Mouse (Mus musculus) embryonic stem cell, embryonic (primary cell): ENCODE data around the gene A630001G21Rik.

ENCODE experiments used
- CTCF ChIA-PET, 4 experiments: fragments of 300-600 bp in 2 of 4; fragments of 350-600 bp in 2 of 4; sonication (Branson Sonifier 250); formaldehyde crosslinking; loops; one replicate each; lab custom pipeline; 2022; ENCODE audit warnings: inconsistent platforms in 2 of 4; lab: Charles Lee
- POLR2A ChIA-PET, 4 experiments: fragments of 300-600 bp in 2 of 4; fragments of 350-600 bp in 2 of 4; sonication (Branson Sonifier 250); formaldehyde crosslinking; loops; one replicate each; lab custom pipeline; 2022; ENCODE audit warnings: antibody characterized with exemption in 4 of 4, inconsistent platforms in 1 of 4; lab: Charles Lee

Gene A630001G21Rik

DNA sequence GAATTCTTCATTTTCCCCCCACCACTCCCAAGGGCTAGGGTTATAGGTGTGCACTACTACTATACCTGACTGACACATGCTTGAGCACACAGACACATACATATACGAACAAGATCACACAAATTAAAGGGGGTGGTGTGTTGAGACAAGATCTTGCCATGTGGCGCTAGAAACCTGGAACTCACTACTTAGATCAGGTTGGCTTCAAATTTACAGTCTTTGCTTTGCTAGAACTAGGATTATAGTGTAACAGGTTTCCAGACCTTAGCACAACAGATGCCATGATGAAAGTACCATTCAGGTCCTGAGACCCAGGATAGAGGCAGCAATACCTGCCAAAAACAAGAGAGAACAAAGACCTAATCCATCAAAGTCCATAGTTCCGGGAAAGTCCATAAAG lies 13.0 kb upstream of the A630001G21Rik start:
- ChIA-PET CTCF (no interaction called here), POLR2A (interaction anchor here in 1 of 4 experiments (0.6 to 2.2 kb wide), 2 partner anchors 41 to 56 kb away, joined by 3 to 4 read pairs; no protein-coding TSS in a partner anchor)

DNA sequence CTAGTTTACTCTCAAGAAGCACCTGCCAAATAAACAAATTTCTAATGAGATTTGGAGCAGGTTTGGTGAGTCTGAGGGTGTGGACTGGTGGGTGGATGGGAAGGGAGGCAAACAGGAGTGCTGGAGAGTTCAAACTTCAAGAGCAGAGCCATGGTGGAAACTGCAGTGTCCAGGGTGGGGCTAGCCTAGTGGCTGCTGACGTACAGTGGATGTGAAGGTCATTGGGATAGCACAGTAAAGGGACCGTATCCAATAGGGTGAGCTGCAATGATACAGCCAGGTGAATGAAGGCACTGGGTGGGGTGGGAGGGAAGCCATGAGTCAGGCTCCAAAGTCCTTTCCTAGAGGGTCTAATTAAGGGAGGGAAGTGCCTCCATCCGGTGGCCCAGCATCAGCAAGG lies 12.1 kb upstream of the A630001G21Rik start:
- POLR2A ChIA-PET, result interaction anchor here in 2 of 4 experiments (1.2 kb wide), 2 partner anchors 10 to 18 kb away, joined by 3 to 5 read pairs; no protein-coding TSS in a partner anchor
- CTCF ChIA-PET, result no interaction called here

DNA sequence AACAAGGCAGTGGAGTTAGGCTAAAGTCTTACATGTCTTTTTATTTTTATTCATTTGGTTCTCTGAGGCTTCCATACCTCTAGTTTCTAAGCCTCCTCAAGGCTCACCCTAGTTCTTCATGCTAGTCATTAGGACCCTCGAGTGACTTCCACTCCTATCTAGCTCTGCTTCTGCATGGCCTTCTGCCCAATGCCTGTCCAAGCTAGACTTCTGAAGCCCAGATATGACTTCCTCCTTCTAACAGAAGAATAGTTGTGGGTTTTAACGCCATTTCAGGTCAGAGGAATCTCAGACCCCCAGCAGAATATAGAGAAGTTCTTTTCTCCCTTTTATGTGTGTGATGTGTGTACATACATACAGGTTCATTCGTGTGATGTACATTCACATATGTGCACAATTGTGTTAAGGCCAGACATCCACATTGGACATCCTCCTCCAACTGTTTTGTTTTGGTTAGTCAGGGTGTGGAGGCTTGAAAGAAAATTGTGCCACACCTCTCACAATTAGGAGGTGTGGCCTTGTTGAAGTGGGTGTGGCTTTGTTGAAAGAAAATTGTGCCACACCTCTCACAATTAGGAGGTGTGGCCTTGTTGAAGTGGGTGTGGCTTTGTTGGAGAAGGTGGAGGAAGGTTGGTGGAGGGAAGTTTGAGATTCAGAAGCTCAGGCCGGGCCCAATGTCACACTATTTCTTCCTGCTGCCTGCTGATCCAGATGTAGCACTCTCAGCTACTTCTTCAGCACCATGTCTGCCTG lies 1.2 kb upstream of the A630001G21Rik start:
- POLR2A ChIA-PET, result interaction anchor here in 3 of 4 experiments (1.0 to 2.4 kb wide), 7 partner anchors 8 to 280 kb away, joined by 3 to 7 read pairs (median 6); partner anchors contain the start of gene Cab39 (in 3 of the 3)
- CTCF ChIA-PET, result interaction anchor here in 2 of 4 experiments (0.6 to 3.1 kb wide), 3 partner anchors 14 to 225 kb away, joined by 3 to 8 read pairs (median 5); partner anchors contain the start of gene Cab39 (in 1 of the 2)

DNA sequence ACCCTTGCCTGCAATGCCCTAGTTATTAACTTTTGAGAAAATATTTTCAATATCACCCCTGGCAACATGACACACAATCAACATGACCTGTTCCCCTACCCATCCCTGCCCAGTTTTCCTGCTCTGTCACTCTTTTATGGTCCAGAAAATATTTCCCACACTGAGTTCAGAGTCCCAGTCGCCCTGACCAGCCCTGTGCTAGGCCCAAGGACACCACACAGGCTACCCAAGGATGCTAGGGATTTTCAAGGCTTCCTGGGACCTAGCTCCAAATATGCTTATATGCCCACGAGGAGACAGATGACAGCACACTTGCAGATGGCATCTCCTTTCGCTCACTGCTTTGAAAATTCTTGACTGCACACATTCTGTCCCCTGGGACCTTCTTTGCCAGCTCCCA lies 569 bp upstream of the A630001G21Rik start:
- POLR2A ChIA-PET, result interaction anchor here in 3 of 4 experiments (1.0 to 1.9 kb wide), 4 partner anchors 8 to 281 kb away, joined by 3 to 6 read pairs (median 4); partner anchors contain the start of gene Cab39 (in 2 of the 3)
- CTCF ChIA-PET, result interaction anchor here in 1 of 4 experiments (3.1 kb wide), 1 partner anchor 14 kb away, joined by 8 read pairs; the partner anchor contains the start of gene Cab39

DNA sequence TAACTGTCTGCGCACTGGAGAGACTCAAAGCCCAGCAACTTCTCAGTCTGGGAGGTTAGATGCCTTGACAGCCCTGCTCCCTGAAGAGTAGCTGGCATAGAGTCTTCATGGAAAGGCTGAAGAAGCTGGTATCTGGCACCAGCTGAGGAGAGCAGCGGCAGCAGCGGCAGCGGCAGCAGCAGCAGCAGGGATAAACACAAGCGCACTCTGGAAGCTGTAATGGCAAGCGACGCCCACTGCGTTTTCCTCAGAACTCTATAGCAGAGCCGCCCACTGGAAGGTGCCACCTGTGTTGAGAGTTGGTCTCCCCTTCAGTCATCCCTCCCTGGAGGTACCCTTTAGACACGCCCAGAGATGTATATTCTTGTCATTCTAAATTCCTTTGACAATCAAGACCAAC lies 2.3 kb downstream of the A630001G21Rik start:
- ChIA-PET POLR2A (interaction anchor here in 2 of 4 experiments (0.6 to 3.4 kb wide), 3 partner anchors 17 to 40 kb away, joined by 6 to 15 read pairs (median 6); partner anchors contain the start of gene Cab39 (in 2 of the 2)), CTCF (interaction anchor here in 2 of 4 experiments (0.5 to 1.0 kb wide), 3 partner anchors 38 to 1292 kb away, joined by 3 to 4 read pairs (median 3); no protein-coding TSS in a partner anchor)

DNA sequence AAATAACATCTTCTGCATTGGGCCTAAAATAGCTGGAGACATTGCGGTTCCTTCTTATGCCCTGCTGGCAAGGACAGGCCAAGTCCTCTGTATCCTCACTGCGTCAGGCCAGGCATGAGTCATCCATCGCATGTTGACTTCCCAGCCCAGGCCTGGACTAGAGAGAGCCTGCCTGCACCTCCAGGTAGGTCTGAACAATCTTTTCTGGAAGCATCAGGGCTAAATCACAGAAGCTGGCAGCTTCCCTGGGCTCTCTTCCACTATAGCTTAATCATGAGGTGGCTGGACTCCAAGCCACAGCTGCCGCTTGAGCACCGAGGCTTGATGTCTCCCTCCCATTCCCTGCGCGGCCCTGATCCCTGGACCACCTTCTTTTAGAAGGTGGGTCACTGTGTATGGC lies 3.3 kb downstream of the A630001G21Rik start:
- POLR2A ChIA-PET, result interaction anchor here in 2 of 4 experiments (1.3 to 3.4 kb wide), 3 partner anchors 11 to 18 kb away, joined by 3 to 15 read pairs (median 6); partner anchors contain the start of gene Cab39 (in 2 of the 2)

DNA sequence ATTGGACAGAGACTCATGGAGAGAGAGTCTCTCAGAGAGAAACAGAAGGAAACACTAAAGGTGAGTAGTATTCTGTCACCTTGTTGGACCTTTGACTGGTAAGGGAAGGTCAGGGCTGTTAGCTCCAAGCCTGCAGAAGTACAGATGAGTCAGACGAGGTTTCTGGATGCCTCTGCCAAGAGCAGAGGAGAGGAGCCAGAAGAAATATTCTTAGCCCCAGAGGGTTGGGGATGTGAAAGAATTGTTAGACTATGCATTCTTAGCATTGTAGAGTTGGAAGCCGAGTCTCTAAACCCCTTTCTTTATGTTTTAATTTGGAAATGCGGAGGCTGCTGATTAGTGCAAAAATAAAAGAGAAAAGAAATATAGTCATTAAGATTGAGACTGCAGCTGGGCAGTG lies 6.5 kb downstream of the A630001G21Rik start:
- POLR2A ChIA-PET, result interaction anchor here in 1 of 4 experiments (0.9 kb wide), 1 partner anchor 21 kb away, joined by 3 read pairs; the partner anchor contains the start of gene Cab39

More for the DNA sequence above, 3.3 kb downstream of the A630001G21Rik start:
- CTCF ChIA-PET, result no interaction called here

DNA sequence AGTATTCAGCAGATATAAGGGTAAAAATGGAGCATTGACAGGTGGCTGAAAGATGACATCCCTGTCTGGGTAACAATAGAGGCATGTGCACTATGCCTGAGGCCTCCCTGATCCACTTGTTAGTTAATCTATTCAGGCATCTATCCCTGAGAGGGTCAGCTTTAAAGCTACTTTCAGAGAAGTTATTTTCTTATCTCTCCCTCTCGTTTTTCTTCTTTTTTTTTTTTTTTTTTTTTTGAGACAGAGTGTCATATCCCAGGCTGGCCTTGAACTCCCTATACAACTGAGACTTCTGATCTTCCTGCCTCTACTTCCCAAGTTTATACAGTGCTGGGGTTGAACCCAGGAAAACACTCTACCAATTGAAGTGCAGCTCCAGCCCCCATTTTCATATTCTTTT lies 10.7 kb downstream of the A630001G21Rik start:
- CTCF ChIA-PET, result no interaction called here
- POLR2A ChIA-PET, result interaction anchor here in 2 of 4 experiments (0.7 to 1.5 kb wide), 2 partner anchors 12 to 25 kb away, joined by 3 to 4 read pairs; partner anchors contain the start of gene Cab39 (in 1 of the 2)

More for the DNA sequence above, 6.5 kb downstream of the A630001G21Rik start:
- CTCF ChIA-PET, result no interaction called here

DNA sequence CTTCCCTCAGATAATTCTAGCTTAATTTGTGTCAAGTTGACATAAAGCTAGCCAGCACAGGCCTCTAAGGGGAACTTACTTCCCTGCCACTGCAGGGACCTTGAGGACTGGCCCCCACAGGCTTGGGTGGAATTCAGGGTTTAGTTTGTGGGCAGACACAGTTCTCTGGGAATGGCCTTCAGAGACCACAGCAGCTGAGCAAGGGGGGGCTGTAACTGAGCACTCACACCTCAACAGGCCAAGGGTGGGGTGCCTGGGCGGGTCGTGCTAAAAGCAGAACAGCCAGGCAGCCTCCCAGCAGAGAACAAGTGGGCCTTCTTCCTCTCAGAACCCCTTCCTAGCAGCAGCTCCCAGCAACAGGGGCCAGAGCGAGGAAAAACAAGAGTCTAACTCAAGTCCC lies 12.3 kb downstream of the A630001G21Rik start:
- POLR2A ChIA-PET, result interaction anchor here in 1 of 4 experiments (0.8 kb wide), 1 partner anchor 31 kb away, joined by 3 read pairs; no protein-coding TSS in a partner anchor
- CTCF ChIA-PET, result no interaction called here

DNA sequence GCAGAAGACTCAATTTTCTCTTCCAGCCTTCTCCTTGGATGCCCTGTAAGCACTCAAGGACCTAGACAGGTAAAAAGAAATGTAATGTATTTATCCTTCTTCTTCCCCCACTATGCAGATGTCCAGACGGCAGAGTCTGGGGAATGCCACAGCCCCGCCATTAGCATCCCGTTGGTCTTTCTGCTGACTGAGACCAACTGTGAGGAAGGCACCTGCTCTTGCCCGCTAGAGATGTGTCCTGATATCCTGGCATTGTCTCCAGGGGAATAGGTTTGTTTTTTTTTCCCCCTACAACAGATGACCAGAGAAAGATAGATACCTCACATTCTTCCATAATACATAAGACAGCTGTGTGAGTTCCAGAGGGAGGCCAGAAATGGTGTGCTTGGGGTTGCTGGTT lies 14.2 kb downstream of the A630001G21Rik start:
- POLR2A ChIA-PET, result interaction anchor here in 2 of 4 experiments (1.0 to 2.7 kb wide), 2 partner anchors 10 to 12 kb away, joined by 3 to 9 read pairs; no protein-coding TSS in a partner anchor

DNA sequence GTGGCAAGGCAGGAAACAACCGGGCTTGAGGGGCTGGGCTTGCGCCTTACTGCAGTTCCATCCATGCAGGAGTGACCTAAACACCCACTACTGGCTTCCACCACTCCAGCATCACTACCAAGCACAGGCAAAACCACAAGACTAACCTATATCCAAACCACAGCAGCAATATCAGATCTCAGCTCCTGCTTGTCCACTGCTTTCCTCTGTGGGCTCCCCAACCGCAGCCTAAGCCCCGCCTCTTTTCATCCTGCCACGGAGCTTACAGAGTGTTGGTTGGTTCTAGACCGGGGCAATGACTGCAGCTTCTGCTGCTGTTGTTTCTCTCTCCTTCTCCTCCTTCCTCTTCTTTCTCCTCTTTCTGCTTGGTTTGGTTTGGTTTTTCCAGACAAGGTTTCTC lies 15.1 kb downstream of the A630001G21Rik start:
- POLR2A ChIA-PET, result interaction anchor here in 2 of 4 experiments (1.0 to 2.7 kb wide), 3 partner anchors 11 to 30 kb away, joined by 3 to 9 read pairs (median 6); partner anchors contain the start of gene Cab39 (in 1 of the 2)
- CTCF ChIA-PET, result no interaction called here

More for the DNA sequence above, 14.2 kb downstream of the A630001G21Rik start:
- CTCF ChIA-PET, result no interaction called here

DNA sequence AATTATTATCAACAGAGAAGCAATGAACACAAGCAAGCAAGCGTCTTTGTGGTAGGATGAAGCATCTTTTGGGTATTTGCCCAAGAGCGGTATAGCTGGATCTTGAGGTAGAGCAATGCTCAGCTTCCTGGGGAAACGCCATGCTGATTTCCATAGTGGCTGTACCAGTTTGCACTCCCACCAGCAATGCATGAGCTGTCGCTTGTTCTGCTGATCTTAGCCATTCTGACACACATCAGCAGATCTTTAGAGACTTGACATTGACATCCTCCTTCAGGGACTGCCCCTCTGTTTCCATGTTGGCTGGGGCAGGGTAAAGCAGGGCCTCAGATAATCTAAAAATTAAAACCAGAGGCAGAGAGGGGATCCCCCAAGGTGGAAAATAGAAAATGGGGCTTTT lies 16.8 kb downstream of the A630001G21Rik start:
- ChIA-PET CTCF (no interaction called here), POLR2A (interaction anchor here in 2 of 4 experiments (0.7 to 2.7 kb wide), 2 partner anchors 10 to 37 kb away, joined by 4 to 9 read pairs; no protein-coding TSS in a partner anchor)

DNA sequence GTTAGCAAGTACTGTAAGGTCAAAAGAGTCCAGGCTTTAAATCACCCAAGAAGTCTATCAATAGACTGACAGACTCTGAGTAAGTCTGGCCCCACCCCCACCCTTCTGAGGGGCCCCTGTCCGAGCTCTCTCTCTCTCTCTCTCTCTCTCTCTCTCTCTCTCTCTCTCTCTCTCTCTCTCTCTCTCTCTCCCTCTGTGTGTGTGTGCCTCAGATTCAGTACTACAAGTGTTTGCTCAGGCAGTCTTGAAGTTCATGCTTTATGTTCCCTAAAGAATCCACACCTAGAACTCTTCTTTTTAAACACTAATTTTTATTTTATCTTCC lies 19.5 kb downstream of the A630001G21Rik start:
- POLR2A ChIA-PET, result interaction anchor here in 2 of 4 experiments (0.6 to 1.2 kb wide), 2 partner anchors 49 to 300 kb away, joined by 3 to 6 read pairs; no protein-coding TSS in a partner anchor
- CTCF ChIA-PET, result interaction anchor here in 1 of 4 experiments (0.6 kb wide), 1 partner anchor 371 kb away, joined by 3 read pairs; no protein-coding TSS in a partner anchor

DNA sequence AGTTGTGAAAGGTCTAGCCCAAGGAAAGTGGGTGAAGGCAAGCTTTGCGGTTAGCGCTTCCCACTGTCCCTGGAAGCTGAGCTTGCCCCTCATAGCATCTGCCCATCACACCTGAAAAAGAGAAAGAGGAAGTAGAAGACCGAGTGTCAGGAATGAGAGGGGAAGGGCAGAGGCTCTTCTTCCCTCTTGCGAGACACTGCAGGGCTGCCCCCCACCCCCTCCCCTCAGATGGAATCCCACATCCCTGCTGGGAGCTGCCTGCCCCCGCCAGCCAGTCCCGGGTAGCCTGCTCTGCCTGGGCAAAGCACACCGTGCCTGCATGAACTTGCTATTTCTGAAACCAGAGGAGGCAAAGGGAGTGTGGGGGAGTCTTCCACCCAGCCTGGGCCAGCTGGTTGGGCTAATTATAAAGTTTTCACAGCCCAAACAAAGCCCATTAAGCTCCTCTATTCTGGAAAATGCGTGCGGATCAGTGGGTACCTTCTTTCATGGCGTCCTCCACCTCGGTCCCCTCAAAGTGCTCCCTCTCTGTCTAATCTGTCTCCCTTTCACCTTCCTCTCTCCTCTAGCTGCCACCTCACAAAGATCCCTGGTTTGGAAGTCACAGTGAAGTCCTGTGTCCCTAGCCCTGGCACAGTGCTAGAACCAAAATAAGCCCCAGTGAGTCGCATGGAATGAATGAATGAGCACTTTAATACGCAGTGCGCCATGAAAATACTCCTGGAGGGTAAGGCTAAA lies 20.0 kb downstream of the A630001G21Rik start:
- POLR2A ChIA-PET, result interaction anchor here in 2 of 4 experiments (0.6 to 1.2 kb wide), 2 partner anchors 49 to 301 kb away, joined by 3 to 6 read pairs; no protein-coding TSS in a partner anchor
- CTCF ChIA-PET, result interaction anchor here in 1 of 4 experiments (0.6 kb wide), 1 partner anchor 371 kb away, joined by 3 read pairs; no protein-coding TSS in a partner anchor

DNA sequence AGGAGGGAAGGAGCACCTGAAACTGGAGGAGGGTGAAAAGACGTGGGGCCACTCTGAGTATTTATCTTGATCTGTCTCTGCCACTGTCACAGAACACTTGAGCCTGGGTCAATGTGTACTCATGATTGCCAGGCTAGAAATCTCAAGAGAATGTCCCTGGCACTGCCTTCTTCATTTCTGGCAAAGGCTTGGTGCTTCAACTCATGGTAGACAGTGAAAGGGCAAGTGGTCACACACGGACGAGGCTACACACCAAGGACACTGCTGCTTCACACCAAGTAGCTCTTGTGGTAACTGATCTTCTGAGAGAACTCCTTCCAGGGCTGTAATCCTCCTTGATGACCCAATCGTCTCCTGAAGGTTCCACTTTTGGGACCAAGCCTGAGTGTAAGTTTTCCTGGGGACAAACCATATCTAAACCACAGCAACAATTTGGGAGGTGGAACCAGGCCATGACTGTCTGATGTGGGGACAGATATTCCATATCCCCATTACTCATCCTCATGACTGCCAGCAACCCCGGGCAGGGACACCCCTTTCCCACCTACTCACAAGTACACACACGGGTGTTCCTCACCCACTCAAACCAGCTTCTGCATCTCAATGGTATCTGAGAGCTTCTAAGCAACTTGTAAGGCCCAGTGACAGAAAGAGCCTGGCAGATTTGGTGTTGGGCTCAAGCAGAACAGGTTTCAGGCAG lies 20.8 kb downstream of the A630001G21Rik start:
- ChIA-PET POLR2A (interaction anchor here in 1 of 4 experiments (1.2 kb wide), 1 partner anchor 302 kb away, joined by 6 read pairs; no protein-coding TSS in a partner anchor), CTCF (no interaction called here)

DNA sequence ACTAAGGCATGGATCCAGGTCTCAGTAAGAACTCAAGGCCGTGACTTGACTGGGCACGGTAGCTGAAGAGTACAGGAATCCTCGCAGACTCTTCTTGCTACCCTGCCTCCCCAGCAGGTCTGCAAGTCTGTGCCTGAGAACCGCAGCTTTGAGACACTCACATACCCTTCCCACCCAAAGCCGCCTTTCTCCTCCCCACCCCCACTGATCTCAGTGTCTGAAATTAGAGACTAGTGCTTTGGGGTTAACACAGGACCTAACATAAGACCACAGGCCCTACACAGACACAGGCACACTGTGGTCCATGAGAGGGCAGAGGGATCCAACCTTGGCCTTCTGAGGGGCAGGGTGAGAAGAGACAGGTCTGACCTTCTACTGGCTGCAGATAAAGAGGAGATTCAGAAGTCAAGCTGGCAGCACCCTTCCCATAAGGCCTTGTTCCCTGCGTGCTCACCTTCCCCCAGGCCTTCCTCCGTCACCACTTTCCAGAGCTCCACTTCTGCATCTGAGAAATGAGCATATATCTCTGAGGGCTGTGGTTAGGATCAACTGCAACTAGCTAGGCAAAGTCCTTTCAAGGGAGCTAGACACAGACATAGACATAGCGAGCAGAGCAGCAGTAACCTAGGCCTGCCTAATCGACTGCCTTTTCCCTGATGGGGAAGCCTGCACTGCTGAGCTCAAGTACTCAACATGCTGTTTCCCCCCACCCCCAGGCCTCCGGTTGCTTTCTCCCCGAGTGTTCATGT lies 26.3 kb downstream of the A630001G21Rik start:
- POLR2A ChIA-PET, result interaction anchor here in 3 of 4 experiments (0.5 to 2.2 kb wide), 7 partner anchors 9 to 397 kb away, joined by 3 to 10 read pairs (median 5); partner anchors contain the start of gene Cab39 (in 2 of the 3)
- CTCF ChIA-PET, result interaction anchor here in 3 of 4 experiments (0.6 to 2.0 kb wide), 4 partner anchors 16 to 42 kb away, joined by 3 to 5 read pairs (median 3); partner anchors contain the start of gene Cab39 (in 2 of the 3)
